Mouse (Mus musculus) left cerebral cortex, adult 2 months (tissue): Measurements from ENCODE around the gene Nagk. TPM values are rescaled to one million over a fixed set of nuclear protein-coding genes. Genes with fewer than 3 reads are reported as not detected.
A peak's percentile ranks its signal among the peaks of the same experiment; 100 is the strongest.

ENCODE experiments used
- DNase-seq, 2 experiments: peaks; one replicate each; pipeline ENCODE4 v3.0.0; 2021 to 2022; ENCODE audit warnings: low spot score in 2 of 2, mixed read lengths in 1 of 2; ENCODE audit errors: extremely low spot score in 1 of 2
- H3K27ac ChIP-seq: fragments of 200-600 bp; 2 replicates; pipeline ENCODE4 v1.8.1; 2022
- H3K4me3 ChIP-seq: fragments of 200-600 bp; 2 replicates; pipeline ENCODE4 v1.8.1; 2022
- CTCF ChIP-seq: fragments of 200-600 bp; IDR thresholded peaks from 2 replicates; pipeline ENCODE4 v1.8.1; 2022; ENCODE audit warnings: antibody characterized with exemption, mild to moderate bottlenecking, moderate library complexity
- intact Hi-C: fragments of 180-260 bp; cut with DNase I; formaldehyde crosslinking; loops from one replicate; pipeline ENCODE4 v1.15.1; 2025
- long read RNA-seq, 2 experiments: library from polyadenylated mRNA; stranded (forward); transcript quantifications; one replicate each; pipeline ENCODE4 v2.0.0; 2021; ENCODE audit warnings: borderline mapping rate in 2 of 2
- total RNA-seq, 2 experiments: library from RNA; stranded (reverse); gene quantifications; 2 replicates each; pipeline ENCODE4 v1.2.3; 2021

Nagk gene
- 10 to 100 TPM; 48.2 to 50.3 TPM for total RNA-seq
- long read RNA-seq, experiment 1, transcript Nagk-210 (1 exons, 752 nt), result minor isoform, 6 of 39 reads
- long read RNA-seq, experiment 1, transcript Nagk-206 (10 exons, 1,049 nt), result major isoform, 9 of 39 reads
- long read RNA-seq, experiment 1, transcript Nagk-201 (10 exons, 1,405 nt), result minor isoform, 8 of 39 reads
- long read RNA-seq, experiment 1, partial matches to known transcripts, result 6 of 39 reads
- long read RNA-seq, experiment 1, other reads (novel, unspliced or antisense), result 10 of 39 reads
- long read RNA-seq, experiment 2, transcript Nagk-201 (10 exons, 1,405 nt), result major isoform, 9 of 34 reads
- long read RNA-seq, experiment 2, transcript Nagk-210 (1 exons, 752 nt), result minor isoform, 5 of 34 reads
- long read RNA-seq, experiment 2, transcript Nagk-206 (10 exons, 1,049 nt), result minor isoform, 7 of 34 reads
- long read RNA-seq, experiment 2, partial matches to known transcripts, result 2 of 34 reads
- long read RNA-seq, experiment 2, other reads (novel, unspliced or antisense), result 10 of 34 reads

DNA sequence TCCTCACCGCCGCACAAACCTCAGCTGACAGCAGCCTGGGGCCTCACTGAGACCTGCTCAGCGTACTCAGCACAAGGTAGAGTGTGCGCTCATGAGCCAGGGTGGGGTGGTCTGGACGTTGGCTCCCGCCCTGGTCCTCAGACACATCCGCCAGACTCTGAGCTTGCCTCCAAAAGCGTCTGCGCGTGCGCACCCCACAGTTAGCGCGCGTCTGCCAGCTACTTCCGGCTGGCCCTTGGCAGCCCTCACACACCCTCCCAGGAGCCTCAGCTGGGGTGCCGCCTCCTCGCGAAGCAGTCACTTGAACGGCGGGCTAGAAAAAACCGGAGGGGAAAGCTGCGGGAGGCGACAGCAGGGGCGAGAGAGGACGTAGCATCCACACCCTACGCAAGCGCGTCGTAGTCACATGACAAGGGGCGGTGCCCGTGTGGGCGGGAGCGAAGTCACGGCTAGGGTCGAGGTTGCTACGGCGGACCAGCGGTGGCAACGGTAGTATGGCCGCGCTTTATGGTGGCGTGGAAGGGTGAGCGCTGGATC, at the start of gene Nagk:
Gene Nagk, plus strand, starts transcription at position 223 of the 537 bp plus-strand sequence.
- peak; percentile 90 to 91 for DNase-seq
- no peak for TF ChIP-seq CTCF
- peak within 1 kb of the TSS; percentile 91 for H3K4me3 ChIP-seq
- peak within 1 kb of the TSS; percentile 97 for H3K27ac ChIP-seq
- intact Hi-C loops, result no loop called here

DNA sequence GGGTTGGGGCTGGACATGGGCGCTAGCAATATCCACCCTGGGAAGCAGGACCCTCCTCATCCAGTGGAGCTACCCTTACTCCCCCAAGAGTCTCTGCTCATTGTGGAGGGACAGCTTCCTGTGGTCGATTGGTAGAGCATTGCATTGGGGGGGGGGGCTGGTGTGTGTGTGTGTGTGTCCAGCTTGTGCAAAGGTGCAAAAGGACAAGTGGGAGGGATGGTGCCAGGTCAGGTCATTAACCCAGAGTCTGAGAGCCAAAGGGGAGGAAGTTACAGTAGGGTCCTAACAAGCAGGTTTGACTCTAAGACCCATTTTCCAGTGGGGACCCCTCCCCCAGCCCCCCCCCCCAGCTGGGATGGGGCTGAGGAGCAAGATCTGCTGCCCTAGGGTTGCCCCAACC, 49.3 kb upstream of the Nagk start:
- Histone ChIP-seq H3K27ac (no peak overlapping the region), H3K4me3 (no peak overlapping the region)
- intact Hi-C loops, result no loop called here
- no peak for TF ChIP-seq CTCF
- DNase-seq, result no peak

DNA sequence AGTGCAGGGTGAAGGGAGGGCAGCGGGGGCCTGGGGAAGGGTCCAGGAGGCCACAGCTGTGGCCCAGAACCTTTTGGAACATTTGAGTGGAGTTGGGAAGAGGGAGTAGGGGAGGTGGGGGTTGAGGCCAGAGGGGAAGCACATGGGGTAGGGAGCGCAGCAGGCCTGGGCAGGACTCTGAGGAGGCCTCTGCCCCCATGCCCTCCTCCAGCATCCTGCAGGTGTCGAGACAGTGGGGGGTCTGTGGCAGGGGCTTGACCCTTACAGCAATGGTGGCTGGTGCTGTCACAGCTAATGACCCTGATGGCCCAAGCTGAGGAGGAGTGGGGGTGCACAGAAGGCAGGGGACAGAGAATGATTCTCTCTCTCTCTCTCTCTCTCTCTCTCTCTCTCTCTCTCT, 45.5 kb upstream of the Nagk start:
- Histone ChIP-seq H3K27ac (no peak overlapping the region), H3K4me3 (no peak overlapping the region)
- intact Hi-C loops, result no loop called here
- no peak for DNase-seq
- no peak for TF ChIP-seq CTCF

DNA sequence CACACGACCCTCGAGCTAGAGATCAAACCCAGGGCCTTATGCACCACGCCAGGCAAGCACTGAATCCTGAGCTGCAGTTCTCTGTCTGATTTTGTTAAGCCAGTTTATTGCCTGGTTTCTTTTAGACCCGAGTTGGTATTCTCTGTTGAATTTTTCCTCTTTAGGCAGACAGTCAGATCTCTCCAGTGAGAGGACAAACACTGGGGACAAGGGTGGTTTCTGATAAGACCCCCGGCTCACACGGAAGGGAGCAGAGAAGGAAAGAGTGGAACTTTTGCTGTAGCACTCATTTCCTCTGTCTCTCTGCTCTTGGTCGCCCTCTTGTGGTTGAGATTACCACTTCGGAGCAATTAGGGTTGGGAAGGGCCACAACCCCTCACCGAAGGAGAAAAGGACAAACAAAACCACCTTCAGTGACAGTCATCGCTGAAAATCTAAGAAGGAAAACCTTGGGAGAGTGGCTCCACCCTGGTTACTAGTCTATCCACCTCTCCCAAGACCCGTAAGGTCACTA, 44.6 kb upstream of the Nagk start:
- peak; percentile 29 to 60 for DNase-seq
- no peak overlapping the region for H3K27ac ChIP-seq
- intact Hi-C loops, result loop anchor here (2.0 kb wide), 1 partner anchor 57 kb away; no protein-coding TSS in a partner anchor
- no peak overlapping the region for H3K4me3 ChIP-seq
- peak; percentile 84 for TF ChIP-seq CTCF

DNA sequence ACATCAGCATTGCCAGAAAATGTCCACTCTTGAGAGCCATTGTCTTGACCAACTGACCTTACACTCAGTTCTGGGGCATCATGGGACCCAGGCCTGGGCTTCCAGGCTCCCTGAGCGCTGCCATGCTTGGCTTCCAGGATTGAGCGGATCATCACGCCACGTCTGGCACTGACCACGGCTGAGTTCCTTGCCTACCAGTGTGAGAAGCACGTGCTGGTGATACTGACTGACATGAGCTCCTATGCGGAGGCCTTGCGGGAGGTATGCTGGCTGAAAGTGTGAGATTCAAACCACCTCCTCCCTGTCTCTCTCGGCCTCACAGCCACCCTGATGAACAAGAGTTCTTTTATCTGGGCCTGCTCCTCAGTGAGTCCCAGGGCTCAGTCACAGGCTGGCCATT, 38.7 kb upstream of the Nagk start:
- intact Hi-C loops, result no loop called here
- Histone ChIP-seq H3K27ac (no peak overlapping the region), H3K4me3 (no peak overlapping the region)
- DNase-seq, result no peak
- no peak for TF ChIP-seq CTCF

DNA sequence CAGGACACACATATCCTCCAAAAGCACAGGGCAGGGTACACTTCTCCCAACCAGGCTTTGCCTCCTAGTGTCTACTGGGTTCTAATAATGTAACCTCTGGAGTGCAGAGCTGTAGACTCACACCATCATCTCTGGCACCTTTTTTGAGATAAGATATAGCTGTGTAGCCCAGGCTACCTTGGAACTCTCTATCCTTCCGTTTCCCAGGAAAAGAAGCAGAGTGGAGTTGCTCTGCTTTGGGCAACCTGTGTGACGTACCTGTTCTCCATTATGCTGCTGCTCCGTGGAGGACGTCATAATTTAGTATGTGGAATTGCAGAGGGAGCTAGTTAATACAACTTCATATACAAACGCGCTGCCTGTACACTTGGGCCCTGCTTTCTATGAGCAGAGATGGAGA, 32.4 kb upstream of the Nagk start, which contains the start of gene Ankrd53:
Gene Ankrd53, plus strand, starts transcription at position 301 of the 400 bp plus-strand sequence.
- Histone ChIP-seq H3K27ac (no peak within 1 kb of the TSS), H3K4me3 (no peak within 1 kb of the TSS)
- intact Hi-C loops, result no loop called here
- TF ChIP-seq CTCF, result no peak
- DNase-seq, result no peak

DNA sequence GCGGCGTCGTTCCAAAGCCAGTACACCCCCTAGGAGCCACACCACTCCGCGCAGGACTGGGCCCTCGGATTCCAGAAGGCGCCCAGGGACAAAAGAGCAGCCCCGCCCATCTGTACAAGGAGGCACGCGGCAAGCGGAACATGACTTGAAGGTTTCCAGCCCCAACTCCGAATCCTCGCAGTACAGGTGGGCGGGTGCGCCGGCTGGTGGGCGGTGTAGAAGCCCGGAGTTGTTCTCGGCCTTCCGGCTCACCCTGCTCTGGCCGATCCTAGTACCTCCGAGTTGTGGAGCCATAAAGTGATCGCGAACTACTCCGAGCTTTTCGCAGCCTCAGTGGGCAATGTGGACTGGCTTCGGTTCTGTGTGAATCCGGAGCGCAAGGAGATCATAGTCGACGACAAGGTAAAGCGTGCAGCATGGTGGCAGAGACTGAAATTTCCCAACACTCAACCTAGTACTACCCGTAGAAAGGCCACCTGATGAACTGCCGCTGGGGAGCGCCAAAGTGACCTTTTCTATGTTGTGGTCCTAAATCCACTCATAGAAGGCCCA, 31.8 kb upstream of the Nagk start:
- no peak; the same call in 1 of the 2 replicates for TF ChIP-seq CTCF
- no peak overlapping the region for H3K4me3 ChIP-seq
- intact Hi-C loops, result no loop called here
- H3K27ac ChIP-seq, result no peak overlapping the region
- DNase-seq, result no peak

DNA sequence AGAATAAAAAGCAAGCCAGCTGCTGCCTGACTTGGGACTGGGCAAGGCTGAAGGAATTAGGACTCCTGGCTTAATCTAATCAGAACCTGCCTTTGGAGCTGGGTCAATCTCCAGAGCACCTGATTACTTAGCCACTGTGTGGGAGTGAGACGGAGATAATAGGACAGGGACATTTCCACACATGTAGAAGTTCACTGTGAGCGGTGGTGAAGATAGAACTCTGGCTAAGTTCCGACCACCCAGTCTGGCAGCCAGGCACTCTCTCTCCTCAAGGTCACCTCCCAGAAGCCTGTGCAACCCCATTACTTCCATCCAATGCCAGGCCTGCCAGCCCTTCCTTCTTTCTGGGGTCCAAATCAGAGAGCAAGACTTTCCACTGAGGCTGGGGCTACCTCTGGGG, 27.8 kb upstream of the Nagk start:
- TF ChIP-seq CTCF, result no peak
- DNase-seq, result no peak

DNA sequence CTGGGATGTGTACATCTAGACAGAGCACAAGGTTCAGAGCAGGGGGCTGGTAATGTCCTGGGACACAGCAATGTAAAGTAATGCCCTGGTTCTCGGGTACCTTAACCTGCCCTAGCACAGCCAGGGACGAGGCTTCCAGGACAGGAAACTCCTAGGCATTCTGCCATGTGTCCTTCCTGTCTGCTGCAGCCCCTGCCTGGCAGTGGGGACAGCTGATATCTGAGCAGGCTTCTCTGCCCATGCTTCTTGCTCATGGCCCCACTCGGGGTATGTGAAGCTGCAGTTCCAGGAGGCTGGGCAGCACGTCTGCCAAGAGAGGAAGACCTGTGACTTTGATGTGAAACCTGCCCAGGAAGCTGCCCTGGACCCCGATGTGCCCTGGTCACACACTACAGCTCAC, 26.3 kb upstream of the Nagk start:
- Histone ChIP-seq H3K27ac (no peak overlapping the region), H3K4me3 (no peak overlapping the region)
- DNase-seq, result no peak
- intact Hi-C loops, result no loop called here
- TF ChIP-seq CTCF, result no peak

More for the DNA sequence above, 27.8 kb upstream of the Nagk start:
- intact Hi-C loops, result no loop called here
- Histone ChIP-seq H3K27ac (no peak overlapping the region), H3K4me3 (no peak overlapping the region)

DNA sequence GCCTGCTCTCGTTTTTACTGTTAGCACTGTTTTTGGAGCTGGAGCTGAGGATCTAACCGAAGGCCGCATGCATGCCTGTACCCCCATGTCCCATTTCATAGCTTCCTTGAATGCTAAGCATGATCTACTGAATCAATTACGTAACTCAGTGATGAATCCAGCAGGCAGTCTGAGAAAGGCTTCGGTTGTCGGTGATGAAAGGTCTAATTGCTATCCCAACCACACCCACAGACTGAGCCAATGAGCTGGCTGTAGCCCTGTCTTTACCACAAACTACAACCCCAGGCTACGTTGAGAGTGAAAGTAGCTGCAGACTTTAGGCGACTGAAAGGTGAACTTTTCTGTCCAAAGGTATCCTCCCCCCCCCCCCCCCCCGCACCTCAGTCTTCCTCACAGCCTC, 20.7 kb upstream of the Nagk start:
- Histone ChIP-seq H3K4me3 (peak overlapping the region; percentile 30), H3K27ac (no peak overlapping the region)
- no peak for DNase-seq
- intact Hi-C loops, result loop anchor here (10.0 kb wide), 1 partner anchor 449 kb away; the partner anchor contains the start of genes Mob1a and Mthfd2
- TF ChIP-seq CTCF, result no peak

DNA sequence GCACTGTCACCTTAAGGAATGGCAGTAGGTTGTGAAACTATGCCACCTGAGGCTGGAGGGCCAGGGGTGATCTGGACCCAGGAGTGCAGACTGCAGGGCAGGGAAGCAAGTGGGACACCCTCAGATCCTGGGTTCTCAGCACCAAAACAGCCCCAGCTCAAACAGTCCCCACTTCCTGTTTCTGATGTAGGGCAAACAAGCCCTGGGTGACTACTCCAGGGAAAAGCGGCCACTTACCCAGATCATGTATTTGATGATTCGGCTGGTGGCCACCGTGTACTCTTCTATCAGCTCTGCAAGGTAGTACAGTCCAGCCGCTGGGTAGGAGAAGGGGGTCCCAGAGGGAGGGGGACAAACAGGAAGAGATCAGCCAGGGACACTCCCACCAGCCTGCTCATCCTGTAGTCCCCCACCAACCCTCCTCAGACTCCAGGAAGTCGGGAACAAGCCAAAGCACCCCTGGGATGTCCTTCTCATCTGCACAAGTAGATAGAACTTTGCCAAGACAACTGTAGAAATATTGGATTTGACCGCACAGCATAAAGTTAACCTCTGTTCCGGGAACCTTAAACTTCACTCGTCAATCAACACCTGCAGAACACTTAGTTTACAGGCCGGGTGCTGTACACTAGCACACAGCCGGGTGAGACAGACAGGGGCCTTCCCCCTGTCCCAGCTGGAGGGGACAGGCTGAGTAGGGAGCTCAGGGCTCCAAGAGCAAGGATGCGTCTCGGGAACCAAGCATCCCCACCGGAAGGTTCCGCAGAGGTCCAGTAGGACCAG, 19.8 kb upstream of the Nagk start:
- intact Hi-C loops, result loop anchor here (5.0 to 10.0 kb wide), 2 partner anchors 137 to 450 kb away; partner anchors contain the start of genes Mob1a and Mthfd2
- Histone ChIP-seq H3K27ac (peak overlapping the region; percentile 90), H3K4me3 (peak overlapping the region; percentile 97)
- no peak for TF ChIP-seq CTCF
- DNase-seq, result no peak
